Mouse (Mus musculus) MEL (cell line): ENCODE measurements around the gene Dse. TPM values are rescaled to one million over a fixed set of nuclear protein-coding genes. Genes with fewer than 3 reads are reported as not detected.

Experiments used
- DNase-seq: peaks from one replicate; pipeline ENCODE4 v3.0.0; 2011; ENCODE audit warnings: low read depth, low spot score
- H3K27ac ChIP-seq: 2 replicates; pipeline ENCODE4 v1.5.1; 2012; ENCODE audit warnings: low read depth, mild to moderate bottlenecking, control low read depth, low read length, moderate library complexity; ENCODE audit not compliant: control insufficient read depth
- H3K27me3 ChIP-seq, 2 experiments: fragments of 150-350 bp in 1 of 2; sonication (generic) in 1 of 2; 2 replicates each; pipeline ENCODE4 v1.6.1; 2012; ENCODE audit warnings: low read length in 2 of 2, mild to moderate bottlenecking in 2 of 2, improper control_type of control experiment in 1 of 2, moderate library complexity in 1 of 2; ENCODE audit not compliant: insufficient read depth in 2 of 2, control insufficient read depth in 1 of 2
- H3K36me3 ChIP-seq, 2 experiments: 2 replicates each; pipeline ENCODE4 v1.6.1; 2012 to 2014; ENCODE audit warnings: low read length in 2 of 2, improper control_type of control experiment in 1 of 2, inconsistent platforms in 1 of 2, mild to moderate bottlenecking in 1 of 2; ENCODE audit not compliant: insufficient read depth in 2 of 2, control insufficient read depth in 1 of 2
- H3K4me1 ChIP-seq, 2 experiments: fragments of 150-350 bp in 1 of 2; sonication (generic) in 1 of 2; 2 replicates each; pipeline ENCODE4 v1.6.1; 2012; ENCODE audit warnings: low read length in 2 of 2, improper control_type of control experiment in 1 of 2, mild to moderate bottlenecking in 1 of 2; ENCODE audit not compliant: insufficient read depth in 2 of 2, control insufficient read depth in 1 of 2
- H3K4me3 ChIP-seq, 2 experiments: fragments of 150-350 bp in 1 of 2; sonication (generic) in 1 of 2; 2 replicates each; pipeline ENCODE4 v1.5.1; 2012; ENCODE audit warnings: low read depth in 2 of 2, low read length in 2 of 2, mild to moderate bottlenecking in 2 of 2, moderate library complexity in 2 of 2, control low read depth in 1 of 2, improper control_type of control experiment in 1 of 2; ENCODE audit not compliant: control insufficient read depth in 1 of 2, insufficient read depth in 1 of 2
- H3K79me2 ChIP-seq: 2 replicates; pipeline ENCODE4 v1.6.1; 2012; ENCODE audit warnings: mild to moderate bottlenecking, low read length, moderate library complexity; ENCODE audit not compliant: control insufficient read depth, poor library complexity, insufficient read depth
- H3K9ac ChIP-seq: 2 replicates; pipeline ENCODE4 v1.6.1; 2012; ENCODE audit warnings: low read depth, mild to moderate bottlenecking, control low read depth, low read length, moderate library complexity; ENCODE audit not compliant: control insufficient read depth, poor library complexity, severe bottlenecking
- H3K9me3 ChIP-seq: fragments of 150-350 bp; sonication (generic); replicated peaks from 2 replicates; pipeline ENCODE4 v1.6.1; 2012; ENCODE audit warnings: mild to moderate bottlenecking, low read length, improper control_type of control experiment, moderate library complexity; ENCODE audit not compliant: insufficient read depth
- CHD1 ChIP-seq: IDR thresholded peaks from 2 replicates; pipeline ENCODE4 v1.6.1; 2012; ENCODE audit warnings: low read depth, mild to moderate bottlenecking, inconsistent platforms, low read length, improper control_type of control experiment
- CTCF ChIP-seq, 3 experiments: IDR thresholded peaks in 2 of 3; conservative IDR thresholded peaks in 1 of 3; 2 replicates each; pipeline ENCODE4 v1.5.1; 2011 to 2012; ENCODE audit warnings: low read length in 3 of 3, low read depth in 2 of 3, mild to moderate bottlenecking in 2 of 3, improper control_type of control experiment in 1 of 3, inconsistent platforms in 1 of 3, mixed read lengths in 1 of 3, moderate library complexity in 1 of 3; ENCODE audit not compliant: control insufficient read depth in 1 of 3, insufficient read depth in 1 of 3, poor library complexity in 1 of 3, severe bottlenecking in 1 of 3
- E2F4 ChIP-seq: IDR thresholded peaks from 2 replicates; pipeline ENCODE4 v1.6.1; 2011; ENCODE audit warnings: low read depth, low read length, improper control_type of control experiment, borderline replicate concordance
- ELF1 ChIP-seq: IDR thresholded peaks from 2 replicates; pipeline ENCODE4 v1.6.1; 2014; ENCODE audit warnings: low read depth, mild to moderate bottlenecking, inconsistent platforms, low read length, improper control_type of control experiment, moderate library complexity
- EP300 ChIP-seq, 2 experiments: IDR thresholded peaks; 2 replicates each; pipeline ENCODE4 v1.6.1; 2011; ENCODE audit warnings: improper control_type of control experiment in 2 of 2, low read length in 2 of 2, low read depth in 1 of 2, mild to moderate bottlenecking in 1 of 2
- GABPA ChIP-seq: IDR thresholded peaks from 2 replicates; pipeline ENCODE4 v1.6.1; 2012; ENCODE audit warnings: low read depth, mild to moderate bottlenecking, inconsistent platforms, low read length, improper control_type of control experiment, moderate library complexity
- GATA1 ChIP-seq: IDR thresholded peaks from 2 replicates; pipeline ENCODE4 v1.6.1; 2011; ENCODE audit warnings: low read depth, low read length, improper control_type of control experiment
- HCFC1 ChIP-seq: IDR thresholded peaks from 2 replicates; pipeline ENCODE4 v1.6.1; 2012; ENCODE audit warnings: low read depth, mild to moderate bottlenecking, inconsistent platforms, low read length, improper control_type of control experiment, moderate library complexity
- MAFK ChIP-seq: IDR thresholded peaks from 2 replicates; pipeline ENCODE4 v1.6.1; 2011; ENCODE audit warnings: low read depth, mild to moderate bottlenecking, low read length, improper control_type of control experiment, borderline replicate concordance
- MAX ChIP-seq: IDR thresholded peaks from 2 replicates; pipeline ENCODE4 v1.6.1; 2011; ENCODE audit warnings: low read length, improper control_type of control experiment
- MAZ ChIP-seq: IDR thresholded peaks from 2 replicates; pipeline ENCODE4 v1.6.1; 2012; ENCODE audit warnings: low read depth, mild to moderate bottlenecking, inconsistent platforms, low read length, improper control_type of control experiment
- MYB ChIP-seq: IDR thresholded peaks from 2 replicates; pipeline ENCODE4 v1.6.1; 2011; ENCODE audit warnings: mild to moderate bottlenecking, low read depth, low read length, improper control_type of control experiment
- MYC ChIP-seq: IDR thresholded peaks from 2 replicates; pipeline ENCODE4 v1.6.1; 2011; ENCODE audit warnings: low read depth, mild to moderate bottlenecking, low read length, improper control_type of control experiment, moderate library complexity
- POLR2A ChIP-seq, 2 experiments: IDR thresholded peaks; 2 replicates each; pipeline ENCODE4 v1.6.1; 2011 to 2012; ENCODE audit warnings: low read length in 2 of 2, mild to moderate bottlenecking in 2 of 2, control low read depth in 1 of 2, improper control_type of control experiment in 1 of 2, low read depth in 1 of 2, moderate library complexity in 1 of 2; ENCODE audit not compliant: control insufficient read depth in 1 of 2, insufficient read depth in 1 of 2, poor library complexity in 1 of 2
- POLR2AphosphoS5 ChIP-seq: IDR thresholded peaks from 2 replicates; pipeline ENCODE4 v1.6.1; 2012; ENCODE audit warnings: low read depth, borderline replicate concordance, mild to moderate bottlenecking, inconsistent platforms, low read length, moderate library complexity, mixed read lengths
- RAD21 ChIP-seq: IDR thresholded peaks from 2 replicates; pipeline ENCODE4 v1.6.1; 2011; ENCODE audit warnings: mild to moderate bottlenecking, low read depth, low read length, improper control_type of control experiment
- SIN3A ChIP-seq: IDR thresholded peaks from 2 replicates; pipeline ENCODE4 v1.6.1; 2012; ENCODE audit warnings: low read length, improper control_type of control experiment, inconsistent platforms
- SMC3 ChIP-seq: IDR thresholded peaks from 2 replicates; pipeline ENCODE4 v1.6.1; 2011; ENCODE audit warnings: low read depth, low read length, improper control_type of control experiment
- TAL1 ChIP-seq: IDR thresholded peaks from 2 replicates; pipeline ENCODE4 v1.6.1; 2012; ENCODE audit warnings: mild to moderate bottlenecking, inconsistent platforms, low read length, moderate library complexity, mixed read lengths
- TBP ChIP-seq: IDR thresholded peaks from 2 replicates; pipeline ENCODE4 v1.8.0; 2011; ENCODE audit warnings: low read depth, low read length, improper control_type of control experiment
- USF1 ChIP-seq: IDR thresholded peaks from 2 replicates; pipeline ENCODE4 v1.6.1; 2014; ENCODE audit warnings: low read depth, mild to moderate bottlenecking, inconsistent platforms, low read length, improper control_type of control experiment, moderate library complexity
- ZC3H11A ChIP-seq: IDR thresholded peaks from 2 replicates; pipeline ENCODE4 v1.6.1; 2012; ENCODE audit warnings: low read depth, mild to moderate bottlenecking, inconsistent platforms, low read length, improper control_type of control experiment
- ZNF384 ChIP-seq: IDR thresholded peaks from 2 replicates; pipeline ENCODE4 v1.6.1; 2012; ENCODE audit warnings: low read depth, mild to moderate bottlenecking, inconsistent platforms, low read length, improper control_type of control experiment
- polyA plus RNA-seq, 2 experiments: library from polyadenylated mRNA; stranded (reverse) in 1 of 2; unstranded in 1 of 2; fragments of >175 nt in 1 of 2; fragments of >200 nt in 1 of 2; gene quantifications; 2 replicates each; pipeline versions ENCODE4 v1.2.1 to v1.2.4; 2012; ENCODE audit warnings: low replicate concordance in 2 of 2, low read depth in 1 of 2; ENCODE audit not compliant: insufficient read length in 2 of 2, insufficient read depth in 1 of 2, missing spikeins in 1 of 2
- total RNA-seq: library from RNA; depleted of rRNA; stranded (reverse); fragments of 300-350 nt; gene quantifications from 2 replicates; pipeline ENCODE4 v1.2.3, GENCODE M21; 2012

Dse gene
- total and polyA plus RNA-seq, 3 experiments, result not detected

GRCm38 (mm10) chr10:34172663-34173282 lies 34.7 kb downstream of the Dse start:
- Histone ChIP-seq H3K27ac (no peak overlapping the region), H3K27me3 (no peaks in the 10 kb centered on the region)
- TF ChIP-seq MYB (no peak), SIN3A (no peak), RAD21 (no peak), USF1 (no peak), TAL1 (no peak), CTCF (IDR thresholded peaks at IDR 0.05 in 2 of 3, conservative IDR thresholded peaks at IDR 0.05 in 1 of 3; ENCODE audit: control insufficient read depth in 1 of 3, insufficient read depth in 1 of 3, low read depth in 2 of 3, low read length in 3 of 3, poor library complexity in 1 of 3, severe bottlenecking in 1 of 3) (no peak), EP300 (IDR thresholded peaks at IDR 0.05; ENCODE audit: low read depth in 1 of 2, low read length in 2 of 2) (no peak), CHD1 (no peak), HCFC1 (no peak), E2F4 (no peak), SMC3 (no peak), POLR2AphosphoS5 (no peak), MYC (no peak), ELF1 (no peak), ZC3H11A (no peak), TBP (no peak), GATA1 (no peak), MAFK (no peak), GABPA (no peak), ZNF384 (no peak)

GRCm38 (mm10) chr10:34171660-34172059 lies 35.9 kb downstream of the Dse start:
- no peak for TF ChIP-seq POLR2A (IDR thresholded peaks at IDR 0.05; ENCODE audit: control insufficient read depth in 1 of 2, insufficient read depth in 1 of 2, low read depth in 1 of 2, low read length in 2 of 2, poor library complexity in 1 of 2)
- TF ChIP-seq USF1, result no peak
- TF ChIP-seq EP300 (IDR thresholded peaks at IDR 0.05; ENCODE audit: low read depth in 1 of 2, low read length in 2 of 2), result no peak
- no peak for TF ChIP-seq MAX
- TF ChIP-seq MAZ, result no peak
- no peak for TF ChIP-seq CTCF (IDR thresholded peaks at IDR 0.05 in 2 of 3, conservative IDR thresholded peaks at IDR 0.05 in 1 of 3; ENCODE audit: control insufficient read depth in 1 of 3, insufficient read depth in 1 of 3, low read depth in 2 of 3, low read length in 3 of 3, poor library complexity in 1 of 3, severe bottlenecking in 1 of 3)
- no peaks in the 10 kb centered on the region for H3K9me3 ChIP-seq
- no peak overlapping the region for H3K27ac ChIP-seq
- no peak overlapping the region for H3K9ac ChIP-seq
- H3K79me2 ChIP-seq, result no peaks in the 10 kb centered on the region
- no peak overlapping the region for H3K4me3 ChIP-seq
- H3K4me1 ChIP-seq, result no peaks in the 10 kb centered on the region
- no peak for DNase-seq
- no peaks in the 10 kb centered on the region for H3K27me3 ChIP-seq
- H3K36me3 ChIP-seq, result no peaks in the 10 kb centered on the region

More at GRCm38 (mm10) chr10:34172663-34173282, 34.7 kb downstream of the Dse start:
- Histone ChIP-seq H3K4me3 (no peak overlapping the region), H3K4me1 (no peaks in the 10 kb centered on the region), H3K9ac (no peak overlapping the region), H3K79me2 (no peaks in the 10 kb centered on the region), H3K36me3 (no peaks in the 10 kb centered on the region), H3K9me3 (no peaks in the 10 kb centered on the region)
- no peak for DNase-seq
